Mouse (Mus musculus) bone marrow macrophage, adult 2 months (primary cell): ENCODE measurements around the gene Olfr640. TPM values are rescaled to one million over a fixed set of nuclear protein-coding genes. Genes with fewer than 3 reads are reported as not detected.

ENCODE experiments used
- H3K27ac ChIP-seq: 2 replicates; pipeline ENCODE4 v1.5.1; 2012; ENCODE audit warnings: low read depth, low read length; ENCODE audit not compliant: insufficient read depth
- H3K4me1 ChIP-seq: 2 replicates; pipeline ENCODE4 v1.6.1; 2012; ENCODE audit warnings: low read length; ENCODE audit not compliant: control insufficient read depth, insufficient read depth
- H3K4me3 ChIP-seq: 2 replicates; pipeline ENCODE4 v1.5.1; 2012; ENCODE audit warnings: mild to moderate bottlenecking, low read length, moderate library complexity; ENCODE audit not compliant: insufficient read depth
- CTCF ChIP-seq: IDR thresholded peaks from 2 replicates; pipeline ENCODE4 v1.5.1; 2012; ENCODE audit warnings: low read depth, mild to moderate bottlenecking, low read length, moderate library complexity
- POLR2A ChIP-seq: IDR thresholded peaks from 2 replicates; pipeline ENCODE4 v1.6.1; 2012; ENCODE audit warnings: mild to moderate bottlenecking, low read depth, low read length, borderline replicate concordance
- polyA plus RNA-seq: library from polyadenylated mRNA; stranded (reverse); fragments of >200 nt; gene quantifications from 2 replicates; pipeline ENCODE4 v1.2.4, GENCODE M21; 2012; ENCODE audit not compliant: missing spikeins, insufficient read depth, insufficient read length

The Olfr640 gene
- polyA plus RNA-seq, 1 experiment: not detected

GRCm38 (mm10) chr7:103999124-103999523 is 26.2 kb downstream of the Olfr640 start:
- no peaks in the 10 kb centered on the region for H3K4me1 ChIP-seq
- no peak overlapping the region for H3K27ac ChIP-seq
- TF ChIP-seq CTCF (no peak), POLR2A (no peak)
- H3K4me3 ChIP-seq: no peak overlapping the region

GRCm38 (mm10) chr7:103998446-103998845 is 26.9 kb downstream of the Olfr640 start, which contains the start of gene Olfr638:
Gene Olfr638, plus strand, starts transcription at chr7:103998746.
- no peak within 1 kb of the TSS for H3K4me3 ChIP-seq
- TF ChIP-seq CTCF (no peak), POLR2A (no peak)
- H3K4me1 ChIP-seq: no peaks in the 10 kb centered on the region
- H3K27ac ChIP-seq: no peak within 1 kb of the TSS

DNA sequence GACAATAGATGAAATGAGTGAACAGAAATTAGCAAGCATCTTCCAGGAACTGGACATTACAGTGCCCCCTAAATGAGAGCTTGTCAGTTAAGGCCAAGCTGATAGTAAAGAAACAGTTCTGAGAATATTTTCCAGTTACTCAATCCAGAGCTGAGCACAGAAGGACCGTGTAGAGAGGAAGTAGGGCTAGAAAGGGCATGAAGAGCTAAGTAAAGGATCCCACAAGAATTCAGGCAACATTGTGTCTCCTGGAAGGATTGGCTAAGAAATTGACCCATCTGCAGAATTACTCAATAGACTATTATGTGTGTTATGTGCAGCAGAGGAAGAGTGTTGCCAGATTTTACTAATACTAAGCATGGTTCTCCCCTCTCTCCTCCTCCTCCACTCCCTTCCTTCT is 53.6 kb downstream of the Olfr640 start:
- H3K4me1 ChIP-seq: no peaks in the 10 kb centered on the region
- TF ChIP-seq POLR2A: no peak
- no peak for TF ChIP-seq CTCF

GRCm38 (mm10) chr7:103970852-103971251 is 54.5 kb downstream of the Olfr640 start, which contains the start of gene Olfr635:
Gene Olfr635, plus strand, starts transcription at chr7:103971152.
- Histone ChIP-seq H3K4me1 (no peaks in the 10 kb centered on the region), H3K27ac (no peak within 1 kb of the TSS), H3K4me3 (no peak within 1 kb of the TSS)
- TF ChIP-seq POLR2A (no peak), CTCF (no peak)

More for the DNA sequence above, 53.6 kb downstream of the Olfr640 start:
- H3K4me3 ChIP-seq: no peak overlapping the region
- H3K27ac ChIP-seq: no peak overlapping the region

Other genes with a start within 250 kb of the Olfr640 start
- not detected in 2 replicates for gene Olfr68, start 245.9 kb downstream of the Olfr640 start, polyA plus RNA-seq
- not detected in 2 replicates for gene Olfr67, start 233.8 kb downstream of the Olfr640 start, polyA plus RNA-seq
- gene Hbb-bt, start 211.6 kb downstream of the Olfr640 start, polyA plus RNA-seq: not detected in 2 replicates
- gene Hbb-bs, start 197.5 kb downstream of the Olfr640 start, polyA plus RNA-seq: not detected in 2 replicates
- not detected in 2 replicates for gene Hbb-bh2, start 185.1 kb downstream of the Olfr640 start, polyA plus RNA-seq
- not detected in 2 replicates for gene Hbb-bh1, start 182.4 kb downstream of the Olfr640 start, polyA plus RNA-seq
- not detected in 2 replicates for gene Hbb-y, start 172.4 kb downstream of the Olfr640 start, polyA plus RNA-seq
- not detected in 2 replicates for gene Olfr66, start 139.3 kb downstream of the Olfr640 start, polyA plus RNA-seq
- not detected in 2 replicates for gene Olfr64, start 131.1 kb downstream of the Olfr640 start, polyA plus RNA-seq
- gene Olfr65, start 122.1 kb downstream of the Olfr640 start, polyA plus RNA-seq: not detected in 2 replicates
- not detected in 2 replicates for gene Olfr631, start 96.7 kb downstream of the Olfr640 start, polyA plus RNA-seq
- not detected in 2 replicates for gene Olfr632, start 91.2 kb downstream of the Olfr640 start, polyA plus RNA-seq
- not detected in 2 replicates for gene Olfr633, start 81.1 kb downstream of the Olfr640 start, polyA plus RNA-seq
- 0.13 TPM in 1 of 2 replicates, not detected in the other for gene Olfr635, start 54.4 kb downstream of the Olfr640 start, polyA plus RNA-seq
- gene Olfr638, start 26.8 kb downstream of the Olfr640 start, polyA plus RNA-seq: not detected in 2 replicates
- 0.12 TPM in 1 of 2 replicates, not detected in the other for gene Olfr639, start 8.3 kb downstream of the Olfr640 start, polyA plus RNA-seq
- gene Olfr641, start 9.9 kb upstream of the Olfr640 start, polyA plus RNA-seq: not detected in 2 replicates
- 0.17 TPM in 1 of 2 replicates, not detected in the other for gene Olfr642, start 27.1 kb upstream of the Olfr640 start, polyA plus RNA-seq
- not detected in 2 replicates for gene 4930516K23Rik, start 35.9 kb upstream of the Olfr640 start, polyA plus RNA-seq
- not detected in 2 replicates for gene Olfr644, start 46.3 kb upstream of the Olfr640 start, polyA plus RNA-seq
- not detected in 2 replicates for gene Olfr645, start 59.9 kb upstream of the Olfr640 start, polyA plus RNA-seq
- gene Olfr646, start 79.3 kb upstream of the Olfr640 start, polyA plus RNA-seq: not detected in 2 replicates
- gene Ubqln5, start 104.3 kb upstream of the Olfr640 start, polyA plus RNA-seq: not detected in 2 replicates
- gene Olfr643, start 111.8 kb upstream of the Olfr640 start, polyA plus RNA-seq: not detected in 2 replicates
- gene Ubqln3, start 117.7 kb upstream of the Olfr640 start, polyA plus RNA-seq: not detected in 2 replicates
- not detected in 2 replicates for gene Ubqlnl, start 125.0 kb upstream of the Olfr640 start, polyA plus RNA-seq
- gene Olfm5, start 139.3 kb upstream of the Olfr640 start, polyA plus RNA-seq: not detected in 2 replicates
- not detected in 2 replicates for gene Olfr648, start 157.8 kb upstream of the Olfr640 start, polyA plus RNA-seq
- not detected in 2 replicates for gene Olfr649, start 170.4 kb upstream of the Olfr640 start, polyA plus RNA-seq
- 1.7 and 3.0 TPM in 2 replicates for gene Trim6, start 193.2 kb upstream of the Olfr640 start, polyA plus RNA-seq
- gene Trim34a, start 218.9 kb upstream of the Olfr640 start, polyA plus RNA-seq: 50.1 and 53.9 TPM in 2 replicates